Mouse (Mus musculus) CH12.LX (cell line): ENCODE results near the gene Dffb.

ENCODE experiments used
- CTCF ChIP-seq, 2 experiments: IDR thresholded peaks in 1 of 2; conservative IDR thresholded peaks in 1 of 2; 2 replicates each; pipeline ENCODE4 v1.5.1; 2011 to 2012; ENCODE audit warnings: low read depth in 2 of 2, low read length in 2 of 2, improper control_type of control experiment in 1 of 2, inconsistent platforms in 1 of 2, mild to moderate bottlenecking in 1 of 2, moderate library complexity in 1 of 2
- E2F4 ChIP-seq: IDR thresholded peaks from 2 replicates; pipeline ENCODE4 v1.6.1; 2011; ENCODE audit warnings: low read depth, low read length, improper control_type of control experiment; ENCODE audit not compliant: insufficient replicate concordance
- EP300 ChIP-seq: IDR thresholded peaks from 2 replicates; pipeline ENCODE4 v1.6.1; 2011; ENCODE audit warnings: low read length, improper control_type of control experiment
- ETS1 ChIP-seq: conservative IDR thresholded peaks from 2 replicates; pipeline ENCODE4 v1.6.1; 2012; ENCODE audit warnings: low read depth, mild to moderate bottlenecking, inconsistent platforms, low read length, improper control_type of control experiment, moderate library complexity
- HCFC1 ChIP-seq: IDR thresholded peaks from 2 replicates; pipeline ENCODE4 v1.6.1; 2012; ENCODE audit warnings: low read depth, mild to moderate bottlenecking, inconsistent platforms, low read length, improper control_type of control experiment
- MAX ChIP-seq: IDR thresholded peaks from 2 replicates; pipeline ENCODE4 v1.6.1; 2011; ENCODE audit warnings: low read length, improper control_type of control experiment
- MAZ ChIP-seq: IDR thresholded peaks from 2 replicates; pipeline ENCODE4 v1.6.1; 2012; ENCODE audit warnings: low read depth, mild to moderate bottlenecking, inconsistent platforms, low read length, improper control_type of control experiment, moderate library complexity
- MYC ChIP-seq: IDR thresholded peaks from 2 replicates; pipeline ENCODE4 v1.6.1; 2011; ENCODE audit warnings: low read depth, mild to moderate bottlenecking, improper control_type of control experiment, low read length
- TCF12 ChIP-seq: IDR thresholded peaks from 2 replicates; pipeline ENCODE4 v1.6.1; 2014; ENCODE audit warnings: low read depth, mild to moderate bottlenecking, inconsistent platforms, low read length, improper control_type of control experiment
- USF2 ChIP-seq: conservative IDR thresholded peaks from 2 replicates; pipeline ENCODE4 v1.6.1; 2011; ENCODE audit warnings: low read depth, low read length, improper control_type of control experiment

GRCm38 (mm10) chr4:153955651-153956050 lies 19.3 kb downstream of the Dffb start:
- TF ChIP-seq CTCF (conservative IDR thresholded peaks at IDR 0.05 in 1 of 2, IDR thresholded peaks at IDR 0.05 in 1 of 2; ENCODE audit: low read depth in 2 of 2, low read length in 2 of 2) (no peak), ETS1 (no peak), MAX (no peak), HCFC1 (no peak), MAZ (no peak), USF2 (no peak), EP300 (no peak), MYC (no peak), TCF12 (no peak), E2F4 (no peak)
